Mouse (Mus musculus): Measurements from ENCODE around the gene Smg5. TPM values are rescaled to one million over a fixed set of nuclear protein-coding genes. Genes with fewer than 3 reads are reported as not detected.

Smg5 gene
- polyA plus RNA-seq, 1 experiment, result 84.5 TPM

DNA sequence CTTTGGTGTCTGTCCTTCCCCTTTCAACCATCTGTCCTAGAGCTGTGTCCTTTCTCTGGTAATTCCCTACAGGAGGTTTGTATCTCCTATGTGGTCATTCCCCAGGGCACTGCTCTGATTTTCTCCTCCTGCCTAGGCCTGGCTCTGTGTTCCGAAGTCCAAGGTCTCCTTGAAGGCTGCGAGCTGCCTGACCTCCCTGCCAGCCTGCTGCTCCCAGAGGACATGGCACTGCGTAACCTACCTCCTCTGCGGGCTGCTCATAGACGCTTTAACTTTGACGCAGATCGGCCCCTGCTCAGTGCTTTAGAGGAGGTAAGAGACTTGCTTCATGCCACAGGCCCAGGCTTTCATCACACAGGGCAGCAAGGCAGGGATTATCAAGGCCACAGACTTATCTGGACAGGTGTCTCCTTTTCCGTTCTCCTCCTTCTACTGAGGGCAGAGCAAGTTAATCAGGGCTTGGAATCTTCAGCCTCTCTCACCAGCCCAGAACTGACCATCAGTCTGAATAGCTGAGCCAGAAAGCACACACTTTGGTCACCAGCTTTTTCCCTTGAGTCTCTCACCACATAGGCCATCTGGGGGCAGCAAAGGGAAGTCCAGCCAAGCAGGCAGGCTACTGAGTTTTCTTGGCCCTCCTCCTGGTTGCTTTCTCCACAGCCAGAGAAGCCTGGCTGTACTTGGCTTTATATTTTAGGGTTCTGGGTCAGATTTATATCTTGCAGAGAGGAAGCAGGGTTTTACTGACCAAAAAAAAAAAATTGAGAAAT, 18.5 kb downstream of the Smg5 start:
- no peaks in the 10 kb centered on the region for H3K79me3 ChIP-seq (ENCODE audit: low read depth)
- no peaks in the 10 kb centered on the region for H3K79me2 ChIP-seq (ENCODE audit: control insufficient read depth, insufficient read depth)
- H3K27me3 ChIP-seq (ENCODE audit: control insufficient read depth, insufficient read depth, insufficient read length), result no peaks in the 10 kb centered on the region
- H3ac ChIP-seq (ENCODE audit: control insufficient read depth, insufficient read length, low read depth), result no peak overlapping the region
- no peak for TF ChIP-seq USF1 (IDR thresholded peaks at IDR 0.05; ENCODE audit: low read depth)
- no peak for TF ChIP-seq CTCF (IDR thresholded peaks at IDR 0.05; ENCODE audit: control insufficient read depth, insufficient read depth, insufficient read length)
- TF ChIP-seq CEBPB (IDR thresholded peaks at IDR 0.05; ENCODE audit: low read depth), result no peak
- TF ChIP-seq MAX (IDR thresholded peaks at IDR 0.05), result no peak
- no peak for TF ChIP-seq MYOD1 (IDR thresholded peaks at IDR 0.05; ENCODE audit: control insufficient read depth, insufficient read length, low read depth)
- TF ChIP-seq MYOG (IDR thresholded peaks at IDR 0.05; ENCODE audit: control insufficient read depth, extremely low read depth, insufficient read length), result no peak
- no peak for TF ChIP-seq FOSL1 (IDR thresholded peaks at IDR 0.05; ENCODE audit: insufficient read depth, low read length, poor library complexity, severe bottlenecking)
- H3K36me3 ChIP-seq (ENCODE audit: control insufficient read depth, insufficient read depth), result peaks cover 94% of the 10 kb centered on the region
- no peak overlapping the region for H3K4me3 ChIP-seq (ENCODE audit: insufficient read depth, poor library complexity, severe bottlenecking)

DNA sequence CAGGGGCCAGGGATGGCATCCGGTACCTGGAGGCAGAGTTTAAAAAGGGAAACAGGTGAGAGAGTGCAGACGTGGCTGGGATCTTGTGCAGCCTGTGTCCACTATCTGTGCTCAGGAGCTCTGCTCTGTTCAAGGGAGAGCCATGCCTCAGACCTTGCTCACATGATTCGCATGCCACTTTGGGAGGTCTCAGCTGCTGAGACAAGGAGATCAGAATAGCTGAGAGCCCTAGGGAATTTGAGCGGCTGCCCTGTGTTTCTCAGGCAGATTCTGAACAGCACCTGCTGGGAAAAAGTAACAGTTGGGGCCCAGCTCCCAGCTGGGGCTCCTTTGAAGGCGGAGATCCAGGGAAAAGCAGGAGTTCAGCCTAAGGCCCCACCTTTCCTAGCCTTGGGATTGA, 23.5 kb downstream of the Smg5 start:
- H3K36me3 ChIP-seq (ENCODE audit: control insufficient read depth, insufficient read depth), result peaks cover 77% of the 10 kb centered on the region
- H3K4me3 ChIP-seq (ENCODE audit: insufficient read depth, poor library complexity, severe bottlenecking), result no peak overlapping the region
- H3K79me3 ChIP-seq (ENCODE audit: low read depth), result no peaks in the 10 kb centered on the region
- no peak for TF ChIP-seq MAX (IDR thresholded peaks at IDR 0.05)
- no peak for TF ChIP-seq MYOG (IDR thresholded peaks at IDR 0.05; ENCODE audit: control insufficient read depth, extremely low read depth, insufficient read length)
- no peak for TF ChIP-seq CEBPB (IDR thresholded peaks at IDR 0.05; ENCODE audit: low read depth)
- no peak for TF ChIP-seq USF1 (IDR thresholded peaks at IDR 0.05; ENCODE audit: low read depth)
- no peak for TF ChIP-seq CTCF (IDR thresholded peaks at IDR 0.05; ENCODE audit: control insufficient read depth, insufficient read depth, insufficient read length)
- TF ChIP-seq FOSL1 (IDR thresholded peaks at IDR 0.05; ENCODE audit: insufficient read depth, low read length, poor library complexity, severe bottlenecking), result no peak
- no peak for TF ChIP-seq MYOD1 (IDR thresholded peaks at IDR 0.05; ENCODE audit: control insufficient read depth, insufficient read length, low read depth)
- H3K27me3 ChIP-seq (ENCODE audit: control insufficient read depth, insufficient read depth, insufficient read length), result no peaks in the 10 kb centered on the region
- no peaks in the 10 kb centered on the region for H3K79me2 ChIP-seq (ENCODE audit: control insufficient read depth, insufficient read depth)
- H3ac ChIP-seq (ENCODE audit: control insufficient read depth, insufficient read length, low read depth), result no peak overlapping the region

DNA sequence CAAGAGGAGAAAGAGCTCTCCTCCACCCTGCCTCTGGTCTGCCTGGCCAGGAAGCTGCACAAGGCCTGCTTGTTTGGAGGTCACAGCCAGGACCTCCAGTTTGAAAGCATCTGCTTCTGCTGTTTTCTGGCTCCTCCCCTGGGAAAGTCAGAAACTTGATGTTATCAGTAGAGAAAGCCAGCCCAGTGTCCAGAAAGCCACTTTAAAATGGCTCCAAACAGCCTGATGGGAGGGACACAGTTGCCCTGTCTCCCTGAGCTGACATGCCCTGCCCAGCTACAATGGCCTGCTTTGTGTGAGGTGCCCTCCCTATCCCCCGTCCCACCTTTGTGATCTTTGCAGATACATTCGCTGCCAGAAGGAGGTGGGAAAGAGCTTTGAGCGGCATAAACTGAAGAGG, 23.9 kb downstream of the Smg5 start:
- peaks cover 73% of the 10 kb centered on the region for H3K36me3 ChIP-seq (ENCODE audit: control insufficient read depth, insufficient read depth)
- TF ChIP-seq FOSL1 (IDR thresholded peaks at IDR 0.05; ENCODE audit: insufficient read depth, low read length, poor library complexity, severe bottlenecking), result no peak

DNA sequence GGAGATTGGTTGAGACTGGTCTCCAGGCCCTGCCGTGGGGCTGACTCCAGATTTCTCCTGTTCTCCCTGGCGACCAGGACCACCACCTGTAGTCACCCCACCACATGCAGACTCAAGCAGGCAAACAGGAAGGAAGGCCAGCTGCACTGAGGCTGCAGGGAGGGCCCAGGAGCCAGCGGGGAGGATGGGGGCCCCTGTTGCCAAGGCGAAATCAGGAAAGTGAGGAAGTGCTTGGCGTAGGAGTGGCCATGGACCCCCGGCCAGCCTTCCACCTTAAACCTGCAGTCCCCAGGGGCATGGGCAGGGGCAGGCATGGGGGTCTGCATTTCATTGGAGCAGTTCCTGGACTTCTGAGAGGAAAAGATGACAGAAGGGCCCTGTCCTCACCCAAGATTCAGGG, 25.0 kb downstream of the Smg5 start:
- Histone ChIP-seq H3K79me2 (ENCODE audit: control insufficient read depth, insufficient read depth) (no peaks in the 10 kb centered on the region), H3K36me3 (ENCODE audit: control insufficient read depth, insufficient read depth) (peaks cover 62% of the 10 kb centered on the region)

More for the DNA sequence above, 23.9 kb downstream of the Smg5 start:
- Histone ChIP-seq H3K79me3 (ENCODE audit: low read depth) (no peaks in the 10 kb centered on the region), H3ac (ENCODE audit: control insufficient read depth, insufficient read length, low read depth) (no peak overlapping the region), H3K4me3 (ENCODE audit: insufficient read depth, poor library complexity, severe bottlenecking) (no peak overlapping the region), H3K27me3 (ENCODE audit: control insufficient read depth, insufficient read depth, insufficient read length) (no peaks in the 10 kb centered on the region), H3K79me2 (ENCODE audit: control insufficient read depth, insufficient read depth) (no peaks in the 10 kb centered on the region)

GRCm38 (mm10) chr3:88361612-88362313, 25.7 kb downstream of the Smg5 start:
- Histone ChIP-seq H3ac (ENCODE audit: control insufficient read depth, insufficient read length, low read depth) (no peak overlapping the region), H3K79me2 (ENCODE audit: control insufficient read depth, insufficient read depth) (no peaks in the 10 kb centered on the region), H3K27me3 (ENCODE audit: control insufficient read depth, insufficient read depth, insufficient read length) (no peaks in the 10 kb centered on the region), H3K79me3 (ENCODE audit: low read depth) (no peaks in the 10 kb centered on the region), H3K36me3 (ENCODE audit: control insufficient read depth, insufficient read depth) (peaks cover 55% of the 10 kb centered on the region), H3K4me3 (ENCODE audit: insufficient read depth, poor library complexity, severe bottlenecking) (no peak overlapping the region)
- TF ChIP-seq FOSL1 (IDR thresholded peaks at IDR 0.05; ENCODE audit: insufficient read depth, low read length, poor library complexity, severe bottlenecking), result no peak
- no peak for TF ChIP-seq CTCF (IDR thresholded peaks at IDR 0.05; ENCODE audit: control insufficient read depth, insufficient read depth, insufficient read length)
- no peak for TF ChIP-seq MYOD1 (IDR thresholded peaks at IDR 0.05; ENCODE audit: control insufficient read depth, insufficient read length, low read depth)
- no peak for TF ChIP-seq MAX (IDR thresholded peaks at IDR 0.05)
- no peak for TF ChIP-seq MYOG (IDR thresholded peaks at IDR 0.05; ENCODE audit: control insufficient read depth, extremely low read depth, insufficient read length)
- TF ChIP-seq CEBPB (IDR thresholded peaks at IDR 0.05; ENCODE audit: low read depth), result no peak
- no peak for TF ChIP-seq USF1 (IDR thresholded peaks at IDR 0.05; ENCODE audit: low read depth)

More for the DNA sequence above, 25.0 kb downstream of the Smg5 start:
- Histone ChIP-seq H3K27me3 (ENCODE audit: control insufficient read depth, insufficient read depth, insufficient read length) (no peaks in the 10 kb centered on the region), H3ac (ENCODE audit: control insufficient read depth, insufficient read length, low read depth) (no peak overlapping the region), H3K79me3 (ENCODE audit: low read depth) (no peaks in the 10 kb centered on the region), H3K4me3 (ENCODE audit: insufficient read depth, poor library complexity, severe bottlenecking) (no peak overlapping the region)
- TF ChIP-seq MAX (IDR thresholded peaks at IDR 0.05) (no peak), FOSL1 (IDR thresholded peaks at IDR 0.05; ENCODE audit: insufficient read depth, low read length, poor library complexity, severe bottlenecking) (no peak), CTCF (IDR thresholded peaks at IDR 0.05; ENCODE audit: control insufficient read depth, insufficient read depth, insufficient read length) (no peak), MYOG (IDR thresholded peaks at IDR 0.05; ENCODE audit: control insufficient read depth, extremely low read depth, insufficient read length) (no peak), USF1 (IDR thresholded peaks at IDR 0.05; ENCODE audit: low read depth) (no peak), MYOD1 (IDR thresholded peaks at IDR 0.05; ENCODE audit: control insufficient read depth, insufficient read length, low read depth) (no peak), CEBPB (IDR thresholded peaks at IDR 0.05; ENCODE audit: low read depth) (no peak)
